Mouse (Mus musculus) mature B cell (primary cell): ENCODE results near the gene Col18a1.

Experiments
- in situ Hi-C: fragments of 300-500 bp; cut with MboI; formaldehyde crosslinking; loops from 2 replicates; pipeline ENCODE4 v1.14.3; 2019

Col18a1 gene

DNA sequence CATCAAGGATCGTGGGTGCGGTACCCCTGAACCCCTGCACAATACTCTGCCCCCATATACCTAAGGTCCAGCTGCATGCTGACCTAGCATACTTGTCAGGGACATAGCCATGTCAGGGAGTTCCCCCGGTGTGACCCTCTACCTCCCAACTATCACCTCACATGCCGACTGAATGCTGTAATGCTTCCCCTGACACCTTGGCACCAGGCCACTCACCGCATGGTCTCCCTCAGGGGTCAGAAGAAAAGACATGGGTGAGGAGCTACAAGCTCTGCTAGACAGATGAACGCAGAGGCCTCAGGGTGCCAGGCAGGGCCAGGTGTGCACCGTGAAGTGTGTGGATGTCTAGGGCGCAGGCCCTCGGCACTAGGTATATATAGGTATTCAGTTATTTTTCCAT lies 56.3 kb downstream of the Col18a1 start:
- in situ Hi-C loops, result no loop called here

DNA sequence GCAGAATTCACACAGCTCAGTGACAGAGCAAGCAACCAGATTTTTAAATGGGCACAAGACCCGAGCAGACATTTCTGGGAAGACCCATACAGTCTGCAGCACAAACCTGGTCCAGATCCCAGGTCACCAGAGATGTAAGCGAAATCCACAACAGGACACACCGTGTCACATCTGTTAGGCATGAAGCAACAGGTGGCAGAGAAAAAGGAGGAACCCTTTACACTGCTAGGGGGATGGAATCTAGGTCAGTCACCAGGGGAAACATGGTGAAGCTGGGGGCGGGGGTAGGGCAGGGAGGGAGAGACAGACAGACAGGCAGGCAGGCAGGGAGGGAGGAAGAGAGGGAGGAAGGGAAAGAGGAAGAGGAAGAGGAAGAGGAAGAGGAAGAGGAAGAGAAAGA lies 58.2 kb downstream of the Col18a1 start:
- in situ Hi-C loops, result no loop called here

DNA sequence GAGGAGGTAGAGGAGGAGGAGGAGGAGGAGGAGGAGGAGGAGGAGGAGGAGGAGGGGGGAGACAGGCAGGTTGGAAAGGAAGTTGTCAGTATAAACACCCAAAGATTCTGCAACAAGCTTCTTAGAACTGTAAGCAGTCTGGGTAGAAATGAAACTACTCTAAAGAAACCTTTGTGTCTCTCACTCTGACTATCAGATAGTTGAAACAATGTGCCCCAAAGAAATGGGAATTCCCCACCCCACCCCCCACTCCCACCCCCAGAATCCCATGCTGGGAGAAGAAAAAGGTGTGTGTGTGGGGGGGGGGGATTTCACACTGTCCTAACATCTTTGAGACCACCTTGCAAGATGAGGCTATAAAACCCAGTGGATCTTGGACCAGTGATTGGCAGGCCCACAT lies 62.0 kb downstream of the Col18a1 start:
- in situ Hi-C loops, result no loop called here

DNA sequence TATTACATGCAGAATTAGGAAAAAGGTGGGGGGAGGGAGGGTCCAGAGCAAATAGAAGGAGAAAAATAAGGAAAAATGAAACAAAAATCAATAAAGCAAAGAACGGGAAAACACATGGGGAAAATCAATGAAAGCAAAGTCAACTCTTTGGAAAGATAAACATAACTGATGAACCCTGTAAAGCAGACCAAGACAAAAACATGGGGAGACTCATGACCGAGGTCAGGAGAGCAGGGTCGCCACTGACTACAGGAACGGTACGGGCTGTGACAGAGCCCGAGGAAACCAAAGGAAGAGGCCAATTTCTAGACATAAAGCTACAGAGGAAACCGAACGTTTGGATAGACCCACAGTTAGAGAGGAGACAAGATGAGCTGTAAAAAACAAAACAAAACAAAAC lies 62.7 kb downstream of the Col18a1 start:
- in situ Hi-C loops, result no loop called here

DNA sequence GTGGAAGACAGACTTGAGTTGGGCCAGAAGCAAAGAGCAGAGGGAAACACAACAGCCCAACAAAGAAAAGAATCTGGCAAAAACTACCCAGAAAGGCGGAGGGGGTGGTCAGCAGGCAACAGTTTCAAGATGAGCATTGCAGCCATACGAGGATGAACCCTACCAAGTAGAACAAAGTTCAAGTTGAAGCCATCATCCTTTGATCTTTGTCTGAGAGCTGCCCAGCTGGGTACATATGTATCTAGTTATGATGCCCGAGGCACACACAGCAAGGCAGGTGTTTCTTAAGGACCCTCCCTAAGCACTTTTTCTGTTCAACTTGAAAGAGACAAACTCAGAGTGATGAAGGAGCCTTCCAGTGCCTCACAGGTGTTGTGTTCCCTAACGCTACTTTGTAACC lies 66.6 kb downstream of the Col18a1 start:
- in situ Hi-C loops, result no loop called here

DNA sequence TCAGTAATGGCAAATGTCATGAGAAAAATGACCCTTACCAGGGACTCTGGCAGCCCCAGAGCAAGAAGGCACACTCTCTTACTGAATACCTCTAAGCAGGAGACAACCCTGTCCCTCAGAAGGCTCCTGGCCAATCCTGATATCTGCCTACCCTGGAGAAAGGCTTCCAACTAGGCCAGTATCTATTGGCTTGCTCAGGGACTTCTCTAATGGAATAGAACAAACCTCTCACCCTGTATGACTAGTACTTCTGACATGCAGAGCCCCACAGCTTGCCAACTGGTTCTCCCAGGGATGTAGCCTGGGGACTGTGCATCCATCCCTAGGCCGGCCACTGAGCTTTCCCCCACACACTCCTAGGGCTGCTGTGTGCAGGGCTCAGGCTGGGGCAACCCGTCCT lies 67.7 kb downstream of the Col18a1 start:
- in situ Hi-C loops, result no loop called here

DNA sequence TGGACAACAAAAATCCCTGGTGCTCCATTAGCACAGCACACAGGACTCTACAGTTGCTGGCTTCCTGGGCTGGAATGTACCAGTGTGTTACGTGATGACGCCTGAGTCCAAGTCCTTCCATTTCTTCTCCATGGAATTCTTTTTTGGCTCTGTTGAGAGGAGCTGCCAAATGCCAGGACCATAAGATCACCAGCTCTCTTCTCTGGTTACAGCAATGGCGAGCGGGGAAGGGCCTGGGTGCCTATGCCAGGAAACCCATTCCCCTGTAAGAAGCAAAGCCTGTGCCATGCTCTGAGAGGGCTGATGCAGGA lies 68.5 kb downstream of the Col18a1 start:
- in situ Hi-C loops, result no loop called here

DNA sequence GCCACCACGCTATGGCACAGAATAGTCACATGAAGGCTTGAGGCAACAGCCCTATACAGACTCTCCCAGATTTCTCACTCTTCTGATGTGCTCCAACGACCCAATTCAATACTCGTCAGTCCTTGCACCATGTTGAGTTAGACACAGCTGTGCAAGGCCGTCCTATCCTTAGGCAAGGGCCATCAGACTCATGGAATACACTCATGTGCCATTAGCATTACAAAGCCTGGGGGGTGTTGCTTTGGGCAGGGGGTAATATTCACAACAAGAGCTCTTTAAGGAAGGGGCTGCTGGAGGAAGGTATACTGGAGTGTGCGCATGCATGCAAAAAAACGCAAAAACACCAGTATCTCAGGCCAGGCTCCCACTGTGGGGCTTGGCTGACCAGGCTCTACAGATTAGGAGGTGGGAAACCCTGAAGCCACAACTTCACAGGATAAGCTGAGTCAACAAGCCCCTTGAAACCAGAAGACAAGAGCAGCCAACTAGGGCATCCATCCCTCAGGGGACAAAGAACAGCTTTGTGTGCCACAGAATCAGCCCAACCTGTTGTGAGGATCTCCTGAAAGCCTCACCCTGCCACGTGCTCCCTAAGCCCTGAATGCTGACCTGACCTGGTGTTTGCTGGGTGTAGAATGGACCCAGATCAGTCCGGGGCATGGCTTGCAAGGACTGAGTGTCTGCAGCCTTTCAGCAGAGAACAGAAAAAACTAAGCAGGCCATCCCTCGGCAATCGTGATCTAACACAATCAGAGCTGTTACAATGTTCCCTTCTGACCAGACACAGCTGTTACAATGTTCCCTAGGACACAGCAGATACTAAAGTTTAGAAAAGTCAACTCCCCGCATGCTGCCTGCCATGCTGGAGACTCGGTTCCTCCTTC lies 69.1 kb downstream of the Col18a1 start:
- in situ Hi-C loops, result no loop called here

DNA sequence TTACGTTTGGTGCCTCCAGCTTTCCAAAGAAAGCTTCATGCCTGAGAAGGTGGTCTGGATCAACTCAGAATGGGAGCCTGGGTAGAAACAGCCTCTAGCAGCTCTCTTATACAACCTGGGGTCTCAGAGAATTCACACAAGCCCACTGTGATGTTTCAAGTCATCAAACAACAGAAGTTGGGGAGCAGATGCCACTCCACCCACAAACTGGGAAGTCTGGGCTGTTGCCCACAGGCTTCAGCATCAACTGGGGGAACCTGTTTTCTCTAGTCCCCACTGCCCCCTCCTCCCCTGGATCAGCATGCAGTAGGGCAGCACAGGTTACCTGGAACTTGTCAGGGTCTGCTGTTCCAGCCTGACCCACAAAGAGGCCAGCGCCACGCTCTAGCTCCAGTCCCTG lies 70.7 kb downstream of the Col18a1 start:
- in situ Hi-C loops, result no loop called here

DNA sequence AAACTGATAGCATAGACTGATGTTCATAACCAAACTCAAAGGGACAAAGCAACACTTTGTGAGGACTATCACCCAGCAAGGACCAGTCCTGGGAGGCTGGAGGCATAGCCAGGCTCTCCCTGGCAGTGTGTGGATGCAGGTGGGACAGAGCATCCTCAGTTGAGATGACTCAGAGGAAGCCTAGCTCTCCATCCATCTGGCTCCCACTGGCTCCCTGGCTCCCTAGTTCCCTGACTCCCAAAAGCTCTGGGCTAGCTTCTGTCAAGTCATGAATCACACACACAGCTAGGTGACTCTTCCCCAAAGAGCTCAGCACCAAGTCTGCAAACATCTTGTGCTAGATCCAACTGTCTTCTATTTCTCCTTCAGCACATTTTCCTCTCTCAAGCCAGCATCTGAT lies 72.5 kb downstream of the Col18a1 start:
- in situ Hi-C loops, result no loop called here

DNA sequence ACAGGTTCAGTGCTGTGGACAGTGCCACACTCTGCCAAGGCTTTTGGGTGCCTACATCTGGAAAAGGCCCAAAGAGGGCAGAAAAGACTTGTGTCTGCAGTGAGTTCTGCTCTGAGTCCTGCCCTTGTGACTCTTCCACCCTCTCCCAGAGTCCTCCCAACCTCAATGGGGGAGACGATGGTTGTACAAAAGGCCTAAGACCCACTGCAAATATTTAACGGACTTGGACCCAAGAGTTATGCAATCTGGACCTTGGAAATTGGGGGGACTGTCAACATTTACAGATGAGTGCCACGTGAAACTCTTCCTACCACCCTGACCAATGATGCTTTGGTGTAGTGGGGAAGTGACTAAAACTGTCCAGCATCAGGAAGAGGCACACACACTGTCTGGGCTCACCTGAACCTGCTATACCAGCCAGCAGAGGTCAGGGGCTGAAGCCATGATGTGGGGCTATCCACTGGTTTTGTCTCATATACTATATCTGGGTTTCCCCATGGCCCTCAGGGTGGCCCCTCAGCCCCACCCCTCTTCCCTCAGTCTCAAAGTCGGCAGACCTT lies 74.7 kb downstream of the Col18a1 start:
- in situ Hi-C loops, result no loop called here

DNA sequence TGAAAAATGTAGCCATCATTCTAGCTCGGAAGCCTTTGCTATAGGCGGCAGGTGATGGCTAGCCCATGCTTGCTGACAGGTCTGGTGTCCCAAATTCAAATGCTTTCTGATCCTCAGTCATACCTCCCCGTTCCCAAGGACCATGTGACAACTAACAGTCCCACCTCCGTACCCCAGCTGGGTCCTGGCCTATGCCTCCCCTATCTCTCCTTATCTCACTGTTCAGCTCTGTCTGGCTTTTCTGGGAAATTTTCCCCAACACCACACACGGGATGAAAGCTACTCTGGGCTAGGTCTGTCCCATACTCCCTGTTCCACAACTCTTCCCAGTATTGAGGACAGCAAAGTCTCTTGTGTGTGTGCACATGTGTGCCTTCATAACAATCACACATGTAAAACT lies 76.3 kb downstream of the Col18a1 start:
- in situ Hi-C loops, result no loop called here

DNA sequence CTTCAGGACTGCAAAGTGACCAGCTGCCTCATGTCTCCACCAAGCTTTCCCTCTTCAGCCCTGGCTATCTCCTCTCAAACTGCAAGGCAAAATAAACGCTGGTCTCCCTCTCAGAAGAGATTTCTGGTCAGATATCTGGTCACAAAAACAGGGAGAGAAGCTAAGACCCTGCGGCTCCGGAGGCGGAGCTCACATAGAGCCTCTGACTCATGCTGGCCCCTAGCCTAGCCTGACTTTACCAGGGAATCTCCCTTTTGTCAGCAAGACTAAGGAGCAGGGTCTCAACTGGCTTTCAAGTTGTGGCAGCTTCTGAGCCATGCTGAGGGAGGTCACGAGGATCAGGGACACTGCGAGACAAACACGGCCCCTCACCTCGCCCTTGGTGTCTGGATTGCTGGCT lies 77.0 kb downstream of the Col18a1 start:
- in situ Hi-C loops, result no loop called here

DNA sequence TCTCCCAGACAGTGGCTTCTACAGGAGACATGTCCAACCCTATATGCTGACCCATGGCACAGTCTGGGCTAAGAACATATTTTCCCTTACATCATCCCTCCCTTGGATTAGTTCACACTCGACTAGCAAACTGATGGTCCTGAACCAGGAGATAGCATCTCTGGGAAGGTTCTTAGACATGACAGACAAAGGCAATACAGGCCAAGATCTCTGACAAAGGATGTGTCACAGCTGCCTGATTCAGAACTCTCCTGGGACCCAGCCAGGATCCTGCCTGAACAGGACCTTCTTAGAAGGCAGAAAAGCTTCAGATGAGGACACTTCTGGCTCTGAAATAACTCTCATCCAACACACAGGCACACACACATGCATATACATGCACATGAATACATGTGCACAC lies 81.8 kb downstream of the Col18a1 start:
- in situ Hi-C loops, result no loop called here

DNA sequence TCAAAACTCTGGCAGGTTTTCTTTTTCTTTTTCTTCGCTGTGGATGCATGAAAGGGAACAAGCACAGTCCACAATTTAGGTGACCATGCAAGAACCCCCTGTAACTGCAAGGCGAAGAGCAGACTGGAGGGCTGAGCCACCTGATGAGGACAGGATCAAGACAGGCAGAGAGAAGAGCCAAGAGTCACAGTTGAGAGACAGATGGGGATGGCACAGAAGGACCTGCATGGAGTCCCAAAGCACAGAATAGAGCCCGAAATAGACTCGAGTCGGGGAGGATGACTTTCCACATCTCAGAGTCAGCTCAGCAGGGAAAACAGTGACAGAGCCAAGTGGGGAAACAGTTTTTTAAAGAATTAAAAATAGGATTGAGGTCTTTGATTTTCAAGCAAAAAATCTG lies 83.4 kb downstream of the Col18a1 start:
- in situ Hi-C loops, result no loop called here

DNA sequence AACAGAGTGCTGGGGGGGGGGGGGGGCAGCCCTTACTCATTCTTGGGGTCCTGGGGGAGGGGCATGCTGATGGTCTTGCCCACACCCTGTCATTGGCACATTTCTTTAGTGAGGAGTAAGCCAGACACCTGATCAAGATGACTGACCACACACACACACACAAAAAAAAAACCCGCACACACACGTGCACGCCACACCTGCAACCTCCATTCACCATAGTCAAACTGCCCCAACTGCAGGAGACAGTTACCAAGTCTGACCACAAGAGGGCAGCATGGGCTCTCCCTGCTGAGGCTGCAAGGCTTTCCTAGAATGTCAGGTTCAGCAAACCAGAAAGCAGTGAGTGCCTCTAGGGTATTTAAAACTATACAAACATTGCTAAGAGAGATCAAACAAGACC lies 83.9 kb downstream of the Col18a1 start:
- in situ Hi-C loops, result no loop called here

DNA sequence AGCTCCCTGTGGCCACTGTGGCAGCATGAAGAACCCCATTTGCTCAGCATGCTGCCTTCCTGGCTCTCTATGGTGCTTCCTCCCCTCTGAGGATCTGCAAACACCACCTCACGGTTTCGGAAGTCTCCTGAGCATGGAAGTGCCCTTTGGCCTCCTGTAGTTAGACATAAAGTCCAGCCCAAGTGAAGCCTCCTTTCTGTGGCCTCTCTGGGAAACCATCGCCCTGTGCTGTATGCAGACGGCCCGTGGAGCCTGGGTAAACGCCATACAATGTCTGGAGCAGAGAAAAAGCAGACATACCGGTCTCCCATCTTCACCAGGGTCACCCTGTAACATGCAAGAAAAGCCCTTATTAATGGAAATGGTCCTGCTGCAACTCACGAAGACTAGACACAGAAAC lies 87.4 kb downstream of the Col18a1 start:
- in situ Hi-C loops, result no loop called here

DNA sequence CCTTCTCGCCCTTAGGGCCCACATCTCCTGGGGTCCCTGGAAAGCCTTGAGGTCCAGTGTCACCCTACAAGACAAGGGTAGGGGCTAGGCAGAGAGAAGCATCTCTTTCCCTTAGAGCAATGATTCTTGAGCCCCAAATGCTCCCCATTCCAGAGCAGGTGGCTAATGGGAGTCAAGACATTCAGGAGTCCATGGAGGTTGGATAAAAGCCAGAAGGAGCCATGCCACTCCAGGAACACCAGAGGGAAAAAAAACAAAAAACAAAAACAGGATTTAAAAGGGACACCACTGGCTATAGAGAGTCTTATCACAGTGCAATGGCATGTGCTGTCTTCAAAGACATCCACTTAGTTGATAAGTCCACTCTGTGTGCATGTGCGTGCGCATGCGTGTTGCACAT lies 87.9 kb downstream of the Col18a1 start:
- in situ Hi-C loops, result no loop called here

DNA sequence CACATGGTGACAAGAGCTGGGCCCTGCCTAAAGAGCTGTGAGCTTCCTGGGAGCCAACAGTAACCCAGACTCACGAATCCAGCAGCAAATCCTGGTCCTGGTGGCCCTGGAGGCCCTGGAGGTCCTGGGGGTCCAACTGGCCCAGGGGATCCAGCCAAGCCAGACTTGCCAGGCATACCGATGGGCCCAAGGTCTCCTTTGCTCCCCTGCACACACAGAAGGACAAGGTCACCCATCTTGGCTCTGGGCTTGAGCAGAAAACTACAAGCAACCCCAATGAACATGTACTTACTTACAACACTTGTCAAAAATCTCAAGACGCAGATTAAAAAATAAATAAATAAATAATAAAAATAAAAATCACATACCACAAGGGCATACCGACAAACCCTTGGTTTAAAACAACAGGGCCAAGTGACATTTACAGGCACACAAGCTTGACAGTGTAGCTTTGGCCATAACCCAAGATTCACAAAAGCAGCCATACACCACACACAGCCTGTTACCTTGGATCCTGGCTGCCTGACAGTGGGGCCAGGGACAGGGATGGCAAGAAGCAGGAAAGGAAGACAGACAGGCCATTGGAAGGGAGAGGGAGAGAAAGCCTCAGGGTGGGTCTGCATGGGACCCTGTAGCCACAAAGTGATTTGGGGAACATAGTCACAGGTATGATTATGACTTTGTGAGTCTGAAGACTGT lies 91.9 kb downstream of the Col18a1 start:
- in situ Hi-C loops, result no loop called here

DNA sequence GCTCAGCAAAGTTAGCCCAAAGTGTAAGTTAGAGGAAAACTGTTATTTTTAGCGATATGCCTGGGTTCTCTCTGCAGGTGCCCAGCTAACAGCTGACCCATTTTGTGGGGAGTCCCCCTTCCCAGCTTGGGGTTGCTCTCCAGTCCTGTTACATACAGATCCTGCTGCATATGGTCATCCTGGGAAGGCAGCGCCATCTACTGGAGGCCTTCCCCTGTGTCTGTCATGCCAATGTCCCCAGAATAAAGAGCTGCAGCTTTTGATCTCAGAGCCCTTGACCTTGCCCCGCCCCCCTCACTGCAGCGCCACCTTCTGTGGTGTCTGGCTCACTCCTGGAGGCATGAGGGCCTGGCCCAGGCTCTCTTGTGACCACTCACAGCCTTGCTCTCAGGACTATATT lies 96.3 kb downstream of the Col18a1 start:
- in situ Hi-C loops, result no loop called here

DNA sequence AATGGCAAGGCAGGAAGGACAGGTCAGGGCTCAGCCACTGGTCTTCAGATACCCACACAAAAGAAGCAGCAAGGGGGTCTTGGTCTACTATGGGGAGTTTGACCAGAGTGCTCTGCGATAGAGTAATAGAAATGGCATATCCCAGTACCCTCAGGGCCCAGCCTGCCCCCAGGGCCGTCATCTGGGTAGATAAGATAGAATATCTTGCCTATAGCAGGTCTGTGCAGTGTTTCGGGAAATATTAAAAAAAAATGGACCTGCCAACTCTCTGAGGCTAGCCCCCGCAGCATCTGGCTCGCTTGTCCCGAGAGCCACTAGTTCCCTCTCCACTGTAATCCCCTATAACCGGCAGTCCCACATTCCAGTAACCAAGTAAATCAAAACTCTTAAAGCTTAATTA lies 97.9 kb downstream of the Col18a1 start:
- in situ Hi-C loops, result no loop called here

DNA sequence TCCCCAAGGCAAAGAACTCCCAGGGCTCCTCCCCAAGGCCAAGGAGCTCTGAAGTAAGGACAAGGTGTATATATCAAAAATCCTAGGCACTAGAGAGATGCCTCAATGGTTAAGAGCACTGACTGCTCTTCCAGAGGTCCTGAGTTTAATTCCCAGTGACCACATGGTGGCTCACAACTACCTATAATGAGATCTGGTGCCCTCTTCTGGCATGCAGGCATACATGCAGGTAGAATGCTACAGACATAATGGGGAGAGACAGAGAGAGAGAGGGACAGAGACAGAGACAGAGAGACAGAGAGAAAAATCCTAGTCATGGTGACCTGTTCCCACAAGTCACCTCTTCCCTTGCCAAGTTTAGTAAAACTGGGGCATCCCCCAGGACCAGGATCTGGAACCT lies 101.7 kb downstream of the Col18a1 start:
- in situ Hi-C loops, result no loop called here

DNA sequence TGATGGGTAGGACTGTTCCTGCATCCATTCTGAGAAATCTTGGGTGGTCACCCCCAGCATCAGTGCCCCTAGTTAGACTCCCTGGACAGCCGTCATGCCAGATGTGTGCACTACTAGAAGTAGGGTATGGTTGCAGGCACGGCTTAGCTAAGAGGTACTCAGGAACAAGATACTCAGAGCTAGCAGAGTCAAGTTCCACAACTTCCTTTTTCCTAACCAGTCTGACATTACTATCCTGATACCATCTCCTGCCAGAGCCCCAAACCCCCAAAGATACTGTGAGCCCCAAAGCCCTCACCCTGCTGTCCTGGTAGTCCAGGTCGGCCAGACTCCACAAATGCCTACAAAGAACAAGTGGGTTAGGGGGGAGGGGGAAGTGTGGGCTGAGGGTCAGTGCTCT lies 102.1 kb downstream of the Col18a1 start:
- in situ Hi-C loops, result no loop called here
